Mouse (Mus musculus) spleen, adult 2 months (tissue): ENCODE results near the gene Cblc. TPM values are rescaled to one million over a fixed set of nuclear protein-coding genes. Genes with fewer than 3 reads are reported as not detected.
A peak's percentile ranks its signal among the peaks of the same experiment; 100 is the strongest.

Experiments
- DNase-seq, 2 experiments: peaks; one replicate each; pipeline versions ENCODE4 v3.0.0 to v3.0.0-alpha.2; 2012 to 2021; ENCODE audit warnings: low spot score in 2 of 2, low read depth in 1 of 2
- H3K27ac ChIP-seq: fragments of 200-500 bp; 2 replicates; pipeline ENCODE4 v1.5.1; 2012; ENCODE audit warnings: low read length, inconsistent platforms; ENCODE audit not compliant: insufficient read depth
- H3K27me3 ChIP-seq: fragments of 200-500 bp; 2 replicates; pipeline ENCODE4 v1.6.1; 2012; ENCODE audit warnings: mild to moderate bottlenecking, moderate library complexity, low read length, inconsistent platforms; ENCODE audit not compliant: control insufficient read depth, insufficient read depth
- H3K36me3 ChIP-seq: fragments of 200-500 bp; 2 replicates; pipeline ENCODE4 v1.6.1; 2012; ENCODE audit warnings: mild to moderate bottlenecking, low read length, inconsistent platforms; ENCODE audit not compliant: control insufficient read depth, insufficient read depth
- H3K4me1 ChIP-seq: fragments of 200-500 bp; 2 replicates; pipeline ENCODE4 v1.6.1; 2011; ENCODE audit warnings: inconsistent platforms; ENCODE audit not compliant: control insufficient read depth, insufficient read depth, insufficient read length
- H3K4me3 ChIP-seq: fragments of 200-500 bp; 2 replicates; pipeline ENCODE4 v1.5.1; 2011; ENCODE audit warnings: mild to moderate bottlenecking, inconsistent platforms; ENCODE audit not compliant: insufficient read depth, insufficient read length; ENCODE audit errors: extremely low read depth
- CTCF ChIP-seq: fragments of 200-500 bp; IDR thresholded peaks from 2 replicates; pipeline ENCODE4 v1.5.1; 2011; ENCODE audit warnings: mild to moderate bottlenecking, inconsistent platforms; ENCODE audit not compliant: insufficient read depth, insufficient read length, insufficient replicate concordance; ENCODE audit errors: extremely low read depth
- POLR2A ChIP-seq: fragments of 200-500 bp; IDR thresholded peaks from 2 replicates; pipeline ENCODE4 v1.6.1; 2011; ENCODE audit warnings: low read depth, low read length, inconsistent platforms
- WGBS: fragments of 180-500 bp; shearing (Covaris S2); methylation state at CpG from one replicate; pipeline ENCODE4 v1.1.7; 2018; 5-methylcytosine and 5-hydroxymethylcytosine counted together
- polyA plus RNA-seq: library from polyadenylated mRNA; depleted of rRNA; stranded (reverse); fragments of >200 nt; gene quantifications from 2 replicates; pipeline ENCODE4 v1.2.3, GENCODE M21; 2012

The Cblc gene
- polyA plus RNA-seq, 1 experiment: 1.4 TPM

DNA sequence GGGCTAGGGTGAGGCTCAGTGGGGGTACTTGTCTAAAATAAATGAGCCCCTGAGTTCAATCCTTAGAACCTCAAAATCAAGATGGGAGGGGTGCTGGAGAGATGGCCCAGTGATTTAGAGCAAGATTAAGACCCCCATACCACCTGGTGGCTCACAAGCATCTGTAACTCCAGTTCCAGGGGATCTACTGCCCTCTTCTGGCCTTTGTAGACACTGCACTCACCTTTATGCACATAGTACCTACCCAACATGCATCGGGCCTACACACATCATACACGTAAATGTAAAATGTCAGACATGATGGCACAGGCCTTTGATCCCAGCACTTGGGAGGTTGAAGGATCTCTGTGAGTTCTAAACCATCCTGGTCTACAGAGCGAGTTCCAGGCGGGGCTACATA lies 14.0 kb downstream of the Cblc start:
- no peaks in the 10 kb centered on the region for H3K36me3 ChIP-seq
- no peak for DNase-seq
- H3K27ac ChIP-seq: no peak overlapping the region
- H3K27me3 ChIP-seq: no peaks in the 10 kb centered on the region
- 92% methylated on average over 4 of the region's 4 CpGs for WGBS
- no peak overlapping the region for H3K4me3 ChIP-seq
- TF ChIP-seq CTCF: no peak
- no peak for TF ChIP-seq POLR2A
- H3K4me1 ChIP-seq: no peaks in the 10 kb centered on the region

GRCm38 (mm10) chr7:19781741-19782140 lies 14.9 kb downstream of the Cblc start:
- TF ChIP-seq CTCF (no peak), POLR2A (no peak)
- no peaks in the 10 kb centered on the region for H3K36me3 ChIP-seq
- no peaks in the 10 kb centered on the region for H3K4me1 ChIP-seq
- H3K27ac ChIP-seq: no peak overlapping the region
- 83% methylated on average over 7 of the region's 7 CpGs for whole genome bisulfite sequencing
- no peak overlapping the region for H3K4me3 ChIP-seq
- DNase-seq: no peak
- H3K27me3 ChIP-seq: no peaks in the 10 kb centered on the region

- H3K4me1 ChIP-seq: no peaks in the 10 kb centered on the region
- no peak for DNase-seq
- no peak overlapping the region for H3K27ac ChIP-seq
- H3K36me3 ChIP-seq: no peaks in the 10 kb centered on the region
- H3K4me3 ChIP-seq: no peak overlapping the region
- H3K27me3 ChIP-seq: no peaks in the 10 kb centered on the region
- TF ChIP-seq CTCF (no peak), POLR2A (no peak)
- 87% methylated on average over 4 of the region's 4 CpGs for WGBS
Measured at GRCm38 (mm10) chr7:19779903-19780302, 16.7 kb downstream of the Cblc start.

- Histone ChIP-seq H3K27me3 (no peaks in the 10 kb centered on the region), H3K4me1 (no peaks in the 10 kb centered on the region), H3K4me3 (no peak overlapping the region), H3K27ac (no peak overlapping the region), H3K36me3 (no peaks in the 10 kb centered on the region)
- no peak for DNase-seq
- WGBS: 90% methylated on average over 8 of the region's 8 CpGs
- TF ChIP-seq POLR2A (no peak), CTCF (no peak)
Measured at GRCm38 (mm10) chr7:19778645-19779044, 18.0 kb downstream of the Cblc start.

DNA sequence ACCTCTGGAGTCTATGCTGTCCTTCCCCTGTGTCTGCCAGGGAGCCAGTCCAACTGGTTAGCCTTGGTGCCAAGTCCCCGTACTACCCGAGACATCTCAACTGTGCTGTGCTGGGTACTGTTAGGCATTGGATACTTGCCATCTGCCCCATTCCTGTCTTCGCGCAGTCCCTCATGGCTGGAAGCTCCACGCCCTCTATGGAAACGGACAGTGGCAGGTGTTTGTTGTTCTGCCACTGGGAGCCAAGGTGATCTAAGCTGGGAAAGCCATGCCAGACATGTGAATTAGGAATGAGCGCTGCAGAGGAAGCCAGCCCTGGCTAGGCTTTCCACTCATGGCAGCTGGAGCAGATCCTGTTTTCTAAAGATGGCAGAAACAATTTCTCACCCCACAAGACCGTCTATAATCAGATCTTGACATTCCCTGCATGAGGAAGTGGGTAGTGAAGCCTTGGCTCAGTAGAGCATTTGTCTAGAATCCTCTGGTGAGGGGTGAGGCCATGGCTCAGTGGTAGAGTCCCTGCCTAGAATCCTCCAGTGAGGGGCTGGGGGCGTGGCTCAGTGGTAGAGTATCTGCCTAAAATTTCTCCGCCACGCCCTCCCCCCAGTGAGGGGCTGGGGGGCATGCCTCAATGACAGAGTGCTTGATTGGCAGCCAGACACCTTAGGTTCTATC lies 19.4 kb downstream of the Cblc start:
- Histone ChIP-seq H3K4me1 (no peaks in the 10 kb centered on the region), H3K27me3 (no peaks in the 10 kb centered on the region), H3K36me3 (no peaks in the 10 kb centered on the region), H3K4me3 (no peak overlapping the region), H3K27ac (no peak overlapping the region)
- 86% methylated on average over 11 of the region's 11 CpGs for WGBS
- TF ChIP-seq POLR2A (no peak), CTCF (no peak)
- DNase-seq: no peak

DNA sequence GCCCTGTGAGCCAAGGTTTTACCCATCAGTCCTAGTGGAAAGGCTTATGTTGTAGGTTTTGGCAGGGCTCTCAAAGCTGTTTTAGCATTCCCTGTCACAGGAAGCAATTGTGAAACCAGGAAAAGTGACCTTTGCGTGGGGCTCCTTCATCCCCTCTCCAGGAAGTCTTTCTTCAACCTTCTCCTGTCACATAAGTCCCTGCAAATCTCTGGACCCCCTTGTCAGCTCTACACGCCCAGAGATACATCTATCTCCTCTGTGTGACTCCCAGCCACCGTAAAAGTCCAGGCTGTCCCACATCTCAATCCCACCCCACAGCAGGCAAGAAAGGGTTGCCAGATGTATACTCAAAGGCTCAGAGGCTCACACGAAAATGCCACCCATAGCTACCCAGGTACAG lies 24.9 kb downstream of the Cblc start:
- WGBS: 79% methylated on average over 4 of the region's 4 CpGs
- H3K36me3 ChIP-seq: no peaks in the 10 kb centered on the region
- TF ChIP-seq POLR2A (no peak), CTCF (no peak)
- no peak overlapping the region for H3K27ac ChIP-seq
- peaks cover 15% of the 10 kb centered on the region for H3K27me3 ChIP-seq
- no peak overlapping the region for H3K4me3 ChIP-seq
- peaks cover 8% of the 10 kb centered on the region for H3K4me1 ChIP-seq
- no peak for DNase-seq

- TF ChIP-seq POLR2A (no peak), CTCF (no peak)
- Histone ChIP-seq H3K27ac (no peak within 1 kb of the TSS), H3K27me3 (peaks cover 15% of the 10 kb centered on the region), H3K36me3 (no peaks in the 10 kb centered on the region), H3K4me3 (peak within 1 kb of the TSS; percentile 42; the same call in 1 of the 2 replicates), H3K4me1 (peaks cover 8% of the 10 kb centered on the region)
- WGBS: 62% methylated on average over 9 of the region's 9 CpGs
- no peak for DNase-seq
Measured at GRCm38 (mm10) chr7:19770984-19771391, 25.6 kb downstream of the Cblc start, which contains the start of gene Bcam. TSS of gene Bcam (minus strand) at chr7:19771016.
